Mouse (Mus musculus): ENCODE data around the gene Polr1e. TPM values are rescaled to one million over a fixed set of nuclear protein-coding genes. Genes with fewer than 3 reads are reported as not detected.

Gene Polr1e
- total and polyA plus RNA-seq, 2 experiments from 2014 or later: 46.7 to 71.2 TPM

- Histone ChIP-seq H3K27ac (ENCODE audit: low read depth) (no peak overlapping the region), H3K36me3 (replicated peaks; ENCODE audit: control insufficient read depth, insufficient read depth, low read length) (peaks cover 47% of the 10 kb centered on the region)
These were observed 24.5 kb upstream of the Polr1e start for GRCm38 (mm10) chr4:44993847-44994246.

GRCm38 (mm10) chr4:44994776-44995175 lies 23.6 kb upstream of the Polr1e start:
- Histone ChIP-seq H3K27me3 (ENCODE audit: control insufficient read depth, insufficient read depth, low read length) (no peaks in the 10 kb centered on the region), H3K27ac (ENCODE audit: low read depth) (no peak overlapping the region), H3K4me3 (ENCODE audit: low read depth, low read length) (no peak overlapping the region), H3K9ac (replicated peaks; ENCODE audit: low read depth, low read length) (no peak overlapping the region), H3K4me2 (ENCODE audit: low read depth, low read length) (no peak overlapping the region), H3K4me1 (ENCODE audit: control insufficient read depth, insufficient read depth) (no peaks in the 10 kb centered on the region), H3K9me3 (replicated peaks; ENCODE audit: control insufficient read depth, low read length) (no peaks in the 10 kb centered on the region), H3K36me3 (replicated peaks; ENCODE audit: control insufficient read depth, insufficient read depth, low read length) (peaks cover 38% of the 10 kb centered on the region)
- WGBS: 83% methylated on average over 18 of the region's 18 CpGs
- DNase-seq (ENCODE audit: low spot score) (no peak), ATAC-seq (ENCODE audit: insufficient read depth, low read depth) (no peak)
- TF ChIP-seq CTCF (IDR thresholded peaks at IDR 0.05; ENCODE audit: low read depth) (no peak), EP300 (IDR thresholded peaks at IDR 0.05; ENCODE audit: low read depth) (no peak)

More at GRCm38 (mm10) chr4:44993847-44994246, 24.5 kb upstream of the Polr1e start:
- Histone ChIP-seq H3K4me2 (ENCODE audit: low read depth, low read length) (no peak overlapping the region), H3K9ac (replicated peaks; ENCODE audit: low read depth, low read length) (no peak overlapping the region), H3K27me3 (ENCODE audit: control insufficient read depth, insufficient read depth, low read length) (no peaks in the 10 kb centered on the region), H3K4me3 (ENCODE audit: low read depth, low read length) (no peak overlapping the region), H3K4me1 (ENCODE audit: control insufficient read depth, insufficient read depth) (no peaks in the 10 kb centered on the region), H3K9me3 (replicated peaks; ENCODE audit: control insufficient read depth, low read length) (no peaks in the 10 kb centered on the region)
- DNase-seq (ENCODE audit: low spot score) (no peak), ATAC-seq (ENCODE audit: insufficient read depth, low read depth) (no peak)
- WGBS: 81% methylated on average over 9 of the region's 9 CpGs
- TF ChIP-seq CTCF (IDR thresholded peaks at IDR 0.05; ENCODE audit: low read depth) (no peak), EP300 (IDR thresholded peaks at IDR 0.05; ENCODE audit: low read depth) (no peak)

DNA sequence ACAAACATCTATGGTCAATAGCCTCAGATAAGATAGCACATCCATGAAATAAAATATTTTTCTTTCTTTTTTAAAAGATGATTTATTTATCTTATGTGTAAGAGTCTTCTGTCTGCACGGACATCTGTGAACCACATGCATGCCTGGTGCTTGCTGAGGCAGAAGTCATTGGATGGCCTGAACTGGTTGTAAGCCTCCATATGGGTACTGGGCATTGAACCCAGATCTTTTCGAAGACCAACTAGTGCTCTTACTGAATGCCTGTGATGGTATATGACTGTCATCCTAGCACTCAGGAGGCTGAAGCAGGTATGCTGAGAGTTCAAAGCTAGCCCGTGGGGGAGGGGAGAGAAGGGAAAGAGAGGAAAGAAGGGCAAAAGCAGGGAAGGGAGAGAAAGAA lies 20.3 kb upstream of the Polr1e start:
- ATAC-seq (ENCODE audit: insufficient read depth, low read depth): no peak
- H3K27me3 ChIP-seq (ENCODE audit: control insufficient read depth, insufficient read depth, low read length): no peaks in the 10 kb centered on the region
- no peak overlapping the region for H3K4me3 ChIP-seq (ENCODE audit: low read depth, low read length)
- no peak overlapping the region for H3K9ac ChIP-seq (replicated peaks; ENCODE audit: low read depth, low read length)
- peaks cover 15% of the 10 kb centered on the region for H3K36me3 ChIP-seq (replicated peaks; ENCODE audit: control insufficient read depth, insufficient read depth, low read length)
- no peak for TF ChIP-seq EP300 (IDR thresholded peaks at IDR 0.05; ENCODE audit: low read depth)
- TF ChIP-seq CTCF (IDR thresholded peaks at IDR 0.05; ENCODE audit: low read depth): no peak
- WGBS: 71% methylated on average over 3 of the region's 3 CpGs
- no peak overlapping the region for H3K27ac ChIP-seq (ENCODE audit: low read depth)
- DNase-seq (ENCODE audit: low spot score): no peak
- no peaks in the 10 kb centered on the region for H3K4me1 ChIP-seq (ENCODE audit: control insufficient read depth, insufficient read depth)
- no peak overlapping the region for H3K4me2 ChIP-seq (ENCODE audit: low read depth, low read length)
- H3K9me3 ChIP-seq (replicated peaks; ENCODE audit: control insufficient read depth, low read length): no peaks in the 10 kb centered on the region

DNA sequence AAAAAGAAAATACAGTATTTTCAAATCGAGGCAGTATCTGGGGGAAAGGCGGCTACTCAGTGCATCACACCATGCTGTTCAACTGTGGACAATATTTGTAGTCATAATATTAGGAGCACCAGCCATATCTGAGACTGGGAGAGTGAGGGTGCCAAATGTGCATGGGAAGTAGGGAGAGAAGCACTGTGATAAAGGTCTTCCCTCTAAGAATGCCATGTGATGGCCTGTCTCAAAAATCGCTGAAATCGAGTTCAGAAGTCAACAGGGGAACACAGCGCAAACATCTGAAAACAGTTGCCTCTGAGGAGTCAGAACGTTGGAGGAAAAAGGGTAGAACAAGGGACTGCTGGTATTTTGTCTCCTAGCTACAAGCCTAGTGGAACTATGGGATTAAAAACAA lies 18.4 kb upstream of the Polr1e start:
- WGBS: 88% methylated on average over 6 of the region's 6 CpGs
- TF ChIP-seq EP300 (IDR thresholded peaks at IDR 0.05; ENCODE audit: low read depth): no peak
- TF ChIP-seq CTCF (IDR thresholded peaks at IDR 0.05; ENCODE audit: low read depth): no peak
- no peak for ATAC-seq (ENCODE audit: insufficient read depth, low read depth)
- no peak overlapping the region for H3K4me2 ChIP-seq (ENCODE audit: low read depth, low read length)
- no peaks in the 10 kb centered on the region for H3K27me3 ChIP-seq (ENCODE audit: control insufficient read depth, insufficient read depth, low read length)
- H3K9ac ChIP-seq (replicated peaks; ENCODE audit: low read depth, low read length): no peak overlapping the region
- H3K4me1 ChIP-seq (ENCODE audit: control insufficient read depth, insufficient read depth): no peaks in the 10 kb centered on the region
- H3K36me3 ChIP-seq (replicated peaks; ENCODE audit: control insufficient read depth, insufficient read depth, low read length): peaks cover under 1% of the 10 kb centered on the region
- H3K9me3 ChIP-seq (replicated peaks; ENCODE audit: control insufficient read depth, low read length): no peaks in the 10 kb centered on the region
- no peak overlapping the region for H3K4me3 ChIP-seq (ENCODE audit: low read depth, low read length)
- H3K27ac ChIP-seq (ENCODE audit: low read depth): no peak overlapping the region
- no peak for DNase-seq (ENCODE audit: low spot score)

- H3K36me3 ChIP-seq (replicated peaks; ENCODE audit: control insufficient read depth, insufficient read depth, low read length): no peaks in the 10 kb centered on the region
- ATAC-seq (ENCODE audit: insufficient read depth, low read depth): no peak
- 46% methylated on average over 3 of the region's 3 CpGs for WGBS
- no peak overlapping the region for H3K9ac ChIP-seq (replicated peaks; ENCODE audit: low read depth, low read length)
- DNase-seq (ENCODE audit: low spot score): no peak
- H3K4me2 ChIP-seq (ENCODE audit: low read depth, low read length): no peak overlapping the region
- H3K27ac ChIP-seq (ENCODE audit: low read depth): no peak overlapping the region; the same call in 1 of the 2 replicates
- H3K27me3 ChIP-seq (ENCODE audit: control insufficient read depth, insufficient read depth, low read length): no peaks in the 10 kb centered on the region
- H3K4me1 ChIP-seq (ENCODE audit: control insufficient read depth, insufficient read depth): no peaks in the 10 kb centered on the region; the same call in 1 of the 2 replicates
- no peak overlapping the region for H3K4me3 ChIP-seq (ENCODE audit: low read depth, low read length)
- H3K9me3 ChIP-seq (replicated peaks; ENCODE audit: control insufficient read depth, low read length): no peaks in the 10 kb centered on the region
- TF ChIP-seq CTCF (IDR thresholded peaks at IDR 0.05; ENCODE audit: low read depth): no peak
- TF ChIP-seq EP300 (IDR thresholded peaks at IDR 0.05; ENCODE audit: low read depth): no peak
These were observed 12.9 kb upstream of the Polr1e start for GRCm38 (mm10) chr4:45005452-45005851.

GRCm38 (mm10) chr4:45010806-45011415 lies 7.5 kb upstream of the Polr1e start:
- Histone ChIP-seq H3K27me3 (ENCODE audit: control insufficient read depth, insufficient read depth, low read length) (no peaks in the 10 kb centered on the region), H3K36me3 (replicated peaks; ENCODE audit: control insufficient read depth, insufficient read depth, low read length) (no peaks in the 10 kb centered on the region), H3K9ac (replicated peaks; ENCODE audit: low read depth, low read length) (peak overlapping the region; percentile 88; the same call in 1 of the 2 replicates), H3K4me2 (ENCODE audit: low read depth, low read length) (peak overlapping the region; percentile 69), H3K4me1 (ENCODE audit: control insufficient read depth, insufficient read depth) (peaks cover 12% of the 10 kb centered on the region), H3K9me3 (replicated peaks; ENCODE audit: control insufficient read depth, low read length) (no peaks in the 10 kb centered on the region), H3K4me3 (ENCODE audit: low read depth, low read length) (peak overlapping the region; percentile 90), H3K27ac (ENCODE audit: low read depth) (peak overlapping the region; percentile 97)
- no peak for TF ChIP-seq CTCF (IDR thresholded peaks at IDR 0.05; ENCODE audit: low read depth)
- no peak for TF ChIP-seq EP300 (IDR thresholded peaks at IDR 0.05; ENCODE audit: low read depth)
- DNase-seq (ENCODE audit: low spot score) (no peak), ATAC-seq (ENCODE audit: insufficient read depth, low read depth) (no peak)
- WGBS: 13% methylated on average over 11 of the region's 11 CpGs

Data from heart, postnatal 0 days (tissue).